Mouse (Mus musculus): ENCODE data around the gene Nbas. TPM values are rescaled to one million over a fixed set of nuclear protein-coding genes. Genes with fewer than 3 reads are reported as not detected.

The Nbas gene
- polyA plus RNA-seq, 1 experiment from 2014 or later, result 16.2 TPM

- Histone ChIP-seq H3K27me3 (replicated peaks; ENCODE audit: low read depth, poor library complexity, severe bottlenecking) (no peaks in the 10 kb centered on the region), H3K9me3 (no peaks in the 10 kb centered on the region), H3K4me1 (no peaks in the 10 kb centered on the region), H3K27ac (replicated peaks) (no peak overlapping the region), H3K4me3 (no peak overlapping the region), H3K36me3 (replicated peaks) (peaks cover 24% of the 10 kb centered on the region)
- DNase-seq (ENCODE audit: low spot score), result no peak
- 89% methylated on average over 3 of the region's 3 CpGs for WGBS
Observed at GRCm38 (mm10) chr12:13314384-13314783, 45.5 kb downstream of the Nbas start.

DNA sequence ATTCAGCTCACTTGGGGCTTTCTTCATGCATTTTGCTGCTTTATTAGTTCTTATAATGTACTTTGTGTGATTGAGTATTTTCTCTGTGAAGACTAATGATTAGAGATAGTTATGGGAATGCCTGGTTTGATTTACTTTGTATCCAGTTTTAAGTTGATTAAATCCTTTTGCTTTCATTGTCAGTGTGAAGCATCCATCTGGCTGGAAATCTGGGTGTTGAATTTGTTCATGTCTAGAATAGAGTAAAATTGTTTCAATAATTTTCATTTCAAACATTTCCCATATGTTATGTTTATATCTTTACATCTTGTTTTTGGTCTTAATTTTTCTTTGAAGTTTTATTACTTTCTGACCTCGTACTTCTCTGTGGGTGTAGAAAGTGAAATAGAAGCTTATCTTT, 46.1 kb downstream of the Nbas start:
- no peak for DNase-seq (ENCODE audit: low spot score)
- H3K27ac ChIP-seq (replicated peaks), result no peak overlapping the region
- H3K9me3 ChIP-seq, result no peaks in the 10 kb centered on the region
- 93% methylated on average over 1 of the region's 1 CpGs for WGBS
- no peaks in the 10 kb centered on the region for H3K27me3 ChIP-seq (replicated peaks; ENCODE audit: low read depth, poor library complexity, severe bottlenecking)
- no peak overlapping the region for H3K4me3 ChIP-seq
- H3K4me1 ChIP-seq, result no peaks in the 10 kb centered on the region
- H3K36me3 ChIP-seq (replicated peaks), result peaks cover 20% of the 10 kb centered on the region

GRCm38 (mm10) chr12:13342535-13342934, 73.6 kb downstream of the Nbas start:
- DNase-seq (ENCODE audit: low spot score), result no peak
- Histone ChIP-seq H3K4me3 (no peak overlapping the region), H3K36me3 (replicated peaks) (peaks cover 34% of the 10 kb centered on the region), H3K27ac (replicated peaks) (no peak overlapping the region), H3K27me3 (replicated peaks; ENCODE audit: low read depth, poor library complexity, severe bottlenecking) (no peaks in the 10 kb centered on the region), H3K4me1 (no peaks in the 10 kb centered on the region), H3K9me3 (no peaks in the 10 kb centered on the region)
- WGBS, result 93% methylated on average over 5 of the region's 5 CpGs

GRCm38 (mm10) chr12:13356201-13356600, 87.3 kb downstream of the Nbas start:
- H3K4me3 ChIP-seq, result no peak overlapping the region
- H3K27me3 ChIP-seq (replicated peaks; ENCODE audit: low read depth, poor library complexity, severe bottlenecking), result no peaks in the 10 kb centered on the region
- 92% methylated on average over 10 of the region's 10 CpGs for WGBS
- H3K9me3 ChIP-seq, result no peaks in the 10 kb centered on the region
- DNase-seq (ENCODE audit: low spot score), result no peak
- H3K36me3 ChIP-seq (replicated peaks), result peaks cover 31% of the 10 kb centered on the region
- H3K27ac ChIP-seq (replicated peaks), result no peak overlapping the region
- H3K4me1 ChIP-seq, result no peaks in the 10 kb centered on the region

- 89% methylated on average over 7 of the region's 7 CpGs for WGBS
- DNase-seq (ENCODE audit: low spot score), result no peak
- peaks cover 35% of the 10 kb centered on the region for H3K36me3 ChIP-seq (replicated peaks)
- H3K27ac ChIP-seq (replicated peaks), result no peak overlapping the region
- H3K4me3 ChIP-seq, result no peak overlapping the region
- H3K27me3 ChIP-seq (replicated peaks; ENCODE audit: low read depth, poor library complexity, severe bottlenecking), result no peaks in the 10 kb centered on the region
- no peaks in the 10 kb centered on the region for H3K9me3 ChIP-seq
- H3K4me1 ChIP-seq, result no peaks in the 10 kb centered on the region
Observed at GRCm38 (mm10) chr12:13356769-13357168, 87.8 kb downstream of the Nbas start.

DNA sequence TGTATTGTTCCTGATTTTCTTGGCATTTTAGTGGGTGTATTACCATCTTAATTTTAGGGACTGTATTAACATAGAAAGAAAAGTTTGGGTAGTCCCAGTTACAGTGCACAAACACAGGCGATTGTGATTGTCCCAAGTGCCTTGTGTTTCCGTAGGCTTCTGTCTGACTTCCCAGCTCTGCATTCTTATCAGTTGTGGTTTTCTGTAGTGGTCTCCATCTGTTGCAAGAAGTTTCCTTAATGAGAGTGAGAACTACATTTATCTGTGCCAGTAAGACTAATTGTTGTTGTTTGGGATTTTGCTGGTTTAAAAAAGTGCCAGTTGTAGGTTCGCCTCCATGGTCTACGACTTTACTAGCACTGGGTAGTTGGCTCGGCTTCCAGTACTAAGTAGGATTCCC, 88.3 kb downstream of the Nbas start:
- Histone ChIP-seq H3K27me3 (replicated peaks; ENCODE audit: low read depth, poor library complexity, severe bottlenecking) (no peaks in the 10 kb centered on the region), H3K36me3 (replicated peaks) (peaks cover 39% of the 10 kb centered on the region), H3K9me3 (no peaks in the 10 kb centered on the region), H3K4me1 (no peaks in the 10 kb centered on the region), H3K4me3 (no peak overlapping the region), H3K27ac (replicated peaks) (no peak overlapping the region)
- 92% methylated on average over 5 of the region's 5 CpGs for WGBS
- no peak for DNase-seq (ENCODE audit: low spot score)

- WGBS, result 72% methylated on average over 4 of the region's 4 CpGs
- Histone ChIP-seq H3K36me3 (replicated peaks) (peaks cover 52% of the 10 kb centered on the region), H3K9me3 (no peaks in the 10 kb centered on the region), H3K4me1 (no peaks in the 10 kb centered on the region), H3K4me3 (no peak overlapping the region), H3K27ac (replicated peaks) (no peak overlapping the region), H3K27me3 (replicated peaks; ENCODE audit: low read depth, poor library complexity, severe bottlenecking) (no peaks in the 10 kb centered on the region)
- no peak for DNase-seq (ENCODE audit: low spot score)
Observed at GRCm38 (mm10) chr12:13358849-13359248, 89.9 kb downstream of the Nbas start.

GRCm38 (mm10) chr12:13360183-13360811, 91.4 kb downstream of the Nbas start:
- peaks cover 52% of the 10 kb centered on the region for H3K36me3 ChIP-seq (replicated peaks)
- H3K9me3 ChIP-seq, result no peaks in the 10 kb centered on the region
- no peak overlapping the region for H3K27ac ChIP-seq (replicated peaks)
- no peak overlapping the region for H3K4me3 ChIP-seq
- no peaks in the 10 kb centered on the region for H3K4me1 ChIP-seq
- WGBS, result 56% methylated on average over 7 of the region's 7 CpGs
- no peaks in the 10 kb centered on the region for H3K27me3 ChIP-seq (replicated peaks; ENCODE audit: low read depth, poor library complexity, severe bottlenecking)
- no peak for DNase-seq (ENCODE audit: low spot score)

DNA sequence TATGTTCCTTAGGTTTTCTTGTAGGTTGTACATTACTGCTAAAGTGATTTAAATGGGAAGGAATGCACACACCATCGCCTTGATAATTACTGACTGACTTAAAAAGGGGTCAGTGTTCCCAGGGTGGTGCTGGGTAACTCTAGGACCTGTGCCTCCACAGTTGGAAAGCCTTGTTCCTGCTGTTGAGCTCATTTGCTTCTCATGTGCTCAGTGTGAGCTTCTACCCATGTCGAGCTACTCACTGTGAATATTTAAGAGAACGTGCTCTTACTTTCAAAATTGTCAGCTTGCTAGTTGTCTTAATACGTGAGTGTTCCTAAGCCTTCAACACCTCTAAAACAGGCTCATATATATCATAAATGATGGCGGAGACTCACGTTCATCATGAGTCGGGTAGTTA, 112.6 kb downstream of the Nbas start:
- no peaks in the 10 kb centered on the region for H3K27me3 ChIP-seq (replicated peaks; ENCODE audit: low read depth, poor library complexity, severe bottlenecking)
- no peaks in the 10 kb centered on the region for H3K4me1 ChIP-seq
- no peak overlapping the region for H3K27ac ChIP-seq (replicated peaks)
- peaks cover 2% of the 10 kb centered on the region for H3K36me3 ChIP-seq (replicated peaks)
- no peak for DNase-seq (ENCODE audit: low spot score)
- H3K9me3 ChIP-seq, result no peaks in the 10 kb centered on the region
- 93% methylated on average over 7 of the region's 7 CpGs for WGBS
- no peak overlapping the region for H3K4me3 ChIP-seq

DNA sequence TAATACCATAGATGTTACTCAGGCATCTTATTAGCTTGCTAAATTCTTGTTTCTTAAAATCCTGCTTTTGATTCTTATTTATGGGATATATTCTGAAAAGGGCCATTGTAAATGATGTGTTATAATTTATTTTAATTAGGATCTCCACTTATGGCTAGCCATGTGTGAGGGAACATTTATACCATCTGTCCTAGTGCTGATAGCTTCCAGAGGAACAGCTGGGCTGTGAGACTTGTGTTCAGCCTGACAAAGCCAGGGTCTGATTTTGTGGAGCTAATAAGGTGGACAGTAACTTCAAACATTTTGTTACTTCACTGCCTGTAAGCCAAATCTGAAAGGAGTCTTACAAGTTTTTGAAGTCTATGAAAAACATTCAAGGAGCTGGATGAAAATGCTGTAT, 113.1 kb downstream of the Nbas start:
- no peak overlapping the region for H3K4me3 ChIP-seq
- H3K4me1 ChIP-seq, result no peaks in the 10 kb centered on the region
- DNase-seq (ENCODE audit: low spot score), result no peak
- no peak overlapping the region for H3K27ac ChIP-seq (replicated peaks)
- no peaks in the 10 kb centered on the region for H3K27me3 ChIP-seq (replicated peaks; ENCODE audit: low read depth, poor library complexity, severe bottlenecking)
- no peaks in the 10 kb centered on the region for H3K9me3 ChIP-seq
- H3K36me3 ChIP-seq (replicated peaks), result no peaks in the 10 kb centered on the region

DNA sequence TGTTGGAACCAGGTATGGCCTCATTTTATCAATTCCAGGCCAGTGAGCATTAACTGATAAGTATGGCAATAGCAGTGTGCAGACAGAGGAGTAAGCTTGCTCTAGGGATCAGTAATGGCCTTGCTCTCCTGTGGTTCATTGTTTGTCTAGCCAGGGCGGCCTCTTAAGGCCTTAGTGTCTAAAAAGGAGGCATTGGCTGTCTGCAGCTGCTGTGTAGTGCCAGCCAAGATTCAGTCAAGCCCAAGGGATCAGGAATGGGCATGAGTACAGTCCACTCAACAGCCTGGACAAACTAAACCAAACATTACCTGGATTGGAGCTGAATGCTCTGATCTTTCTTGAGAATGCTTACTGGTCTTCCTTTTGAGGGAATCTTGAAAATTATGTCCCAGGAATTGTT, 120.7 kb downstream of the Nbas start:
- peaks cover 10% of the 10 kb centered on the region for H3K36me3 ChIP-seq (replicated peaks)
- no peaks in the 10 kb centered on the region for H3K4me1 ChIP-seq
- no peaks in the 10 kb centered on the region for H3K27me3 ChIP-seq (replicated peaks; ENCODE audit: low read depth, poor library complexity, severe bottlenecking)
- no peak overlapping the region for H3K27ac ChIP-seq (replicated peaks)
- H3K4me3 ChIP-seq, result no peak overlapping the region
- 80% methylated on average over 1 of the region's 1 CpGs for WGBS
- DNase-seq (ENCODE audit: low spot score), result no peak
- H3K9me3 ChIP-seq, result no peaks in the 10 kb centered on the region

DNA sequence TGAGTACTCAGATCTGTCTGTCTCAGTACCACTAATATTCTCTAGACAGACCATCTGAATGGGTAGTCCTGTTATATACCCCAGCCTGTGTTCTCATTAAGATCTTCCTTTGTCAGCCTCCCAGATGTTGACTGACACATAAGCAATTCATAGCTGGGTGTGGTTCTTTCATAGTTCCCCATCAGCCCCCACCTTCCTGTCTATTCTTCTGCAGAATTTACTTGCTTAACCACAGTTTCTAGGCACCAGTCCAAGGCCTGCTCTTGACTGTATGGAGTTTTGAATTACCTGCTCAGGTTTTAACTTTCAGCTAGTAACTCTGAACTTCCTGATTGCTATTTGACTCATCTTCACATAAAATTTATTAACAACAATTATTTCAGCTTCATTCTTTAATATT, 141.3 kb downstream of the Nbas start:
- Histone ChIP-seq H3K4me1 (no peaks in the 10 kb centered on the region), H3K27ac (replicated peaks) (no peak overlapping the region), H3K36me3 (replicated peaks) (no peaks in the 10 kb centered on the region; the same call in 1 of the 2 replicates), H3K4me3 (no peak overlapping the region), H3K27me3 (replicated peaks; ENCODE audit: low read depth, poor library complexity, severe bottlenecking) (no peaks in the 10 kb centered on the region), H3K9me3 (no peaks in the 10 kb centered on the region)
- DNase-seq (ENCODE audit: low spot score), result no peak

- Histone ChIP-seq H3K27ac (replicated peaks) (no peak overlapping the region), H3K36me3 (replicated peaks) (peaks cover 15% of the 10 kb centered on the region), H3K4me1 (no peaks in the 10 kb centered on the region), H3K4me3 (no peak overlapping the region), H3K9me3 (no peaks in the 10 kb centered on the region), H3K27me3 (replicated peaks; ENCODE audit: low read depth, poor library complexity, severe bottlenecking) (no peaks in the 10 kb centered on the region)
- no peak for DNase-seq (ENCODE audit: low spot score)
- 93% methylated on average over 2 of the region's 2 CpGs for WGBS
Observed at GRCm38 (mm10) chr12:13418651-13419050, 149.7 kb downstream of the Nbas start.

DNA sequence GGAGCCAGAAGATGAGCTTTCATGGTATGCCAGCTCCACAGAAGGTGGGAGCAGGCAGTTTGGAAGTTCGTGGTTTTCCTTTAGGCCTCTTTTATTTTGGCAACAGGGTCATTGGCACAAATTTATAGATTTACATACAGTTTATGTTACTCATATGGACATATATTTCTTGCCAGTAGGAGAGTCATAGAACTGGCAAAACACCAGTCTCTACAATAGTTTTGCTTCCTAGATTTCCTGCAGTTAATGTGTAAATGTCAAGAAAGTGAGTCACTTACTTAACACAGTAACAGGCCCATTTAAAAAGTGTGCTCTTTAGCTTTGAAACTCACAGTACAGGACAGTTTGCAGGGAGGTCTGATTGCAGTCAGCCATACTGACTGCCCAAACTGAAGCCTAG, 161.3 kb downstream of the Nbas start:
- 89% methylated on average over 1 of the region's 1 CpGs for WGBS
- no peaks in the 10 kb centered on the region for H3K4me1 ChIP-seq
- no peaks in the 10 kb centered on the region for H3K9me3 ChIP-seq
- H3K27ac ChIP-seq (replicated peaks), result no peak overlapping the region
- peaks cover 22% of the 10 kb centered on the region for H3K36me3 ChIP-seq (replicated peaks)
- H3K4me3 ChIP-seq, result no peak overlapping the region
- H3K27me3 ChIP-seq (replicated peaks; ENCODE audit: low read depth, poor library complexity, severe bottlenecking), result no peaks in the 10 kb centered on the region
- no peak for DNase-seq (ENCODE audit: low spot score)
